Mouse (Mus musculus) E14TG2a.4 (cell line): ENCODE results near the gene Ccdc69.

Experiments
- H3K27me3 ChIP-seq: 2 replicates; pipeline ENCODE4 v1.6.1; 2014; ENCODE audit warnings: low read length, control low read depth; ENCODE audit not compliant: insufficient read depth
- H3K36me3 ChIP-seq: 2 replicates; pipeline ENCODE4 v1.6.1; 2014; ENCODE audit warnings: low read length, control low read depth; ENCODE audit not compliant: insufficient read depth
- H3K4me1 ChIP-seq: replicated peaks from 2 replicates; pipeline ENCODE4 v1.6.1; 2014; ENCODE audit warnings: low read depth, low read length, control low read depth
- H3K4me3 ChIP-seq: replicated peaks from 2 replicates; pipeline ENCODE4 v1.5.1; 2014; ENCODE audit warnings: mild to moderate bottlenecking, low read length
- H3K9me3 ChIP-seq: 2 replicates; pipeline ENCODE4 v1.6.1; 2014; ENCODE audit warnings: low read length, control low read depth
- CTCF ChIP-seq: conservative IDR thresholded peaks from 2 replicates; pipeline ENCODE4 v1.5.1; 2014; ENCODE audit warnings: low read length
- NANOG ChIP-seq: IDR thresholded peaks from 2 replicates; pipeline ENCODE4 v1.6.1; 2014; ENCODE audit warnings: borderline replicate concordance, low read length, mixed read lengths
- POU5F1 ChIP-seq: IDR thresholded peaks from 2 replicates; pipeline ENCODE4 v1.6.1; 2014; ENCODE audit warnings: low read length, borderline replicate concordance

Gene Ccdc69

DNA sequence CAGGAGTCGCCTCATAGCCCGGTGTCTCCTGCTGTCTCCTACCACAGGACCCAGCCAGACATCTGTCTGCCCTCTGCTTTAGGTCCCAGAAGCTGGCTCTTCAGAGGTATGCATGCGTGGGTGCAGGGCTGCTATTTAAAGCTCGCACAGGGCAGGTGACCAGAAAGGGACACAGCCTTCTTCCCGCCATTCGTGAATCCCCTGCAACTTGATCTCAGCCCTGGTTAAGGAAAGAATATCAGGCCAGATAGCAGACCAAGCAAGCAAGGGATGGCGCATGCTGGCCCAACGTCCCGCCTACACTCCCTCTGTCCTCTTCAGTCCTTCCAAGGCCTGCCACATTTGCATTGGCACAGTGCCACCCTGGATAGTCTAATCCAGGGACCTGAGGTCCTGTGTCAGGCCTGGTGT, 62.1 kb downstream of the Ccdc69 start:
- TF ChIP-seq POU5F1 (no peak), NANOG (no peak), CTCF (no peak)
- H3K9me3 ChIP-seq, result no peaks in the 10 kb centered on the region
- H3K36me3 ChIP-seq, result peaks cover 78% of the 10 kb centered on the region
- H3K4me1 ChIP-seq, result peaks cover 14% of the 10 kb centered on the region
- no peak overlapping the region for H3K4me3 ChIP-seq
- H3K27me3 ChIP-seq, result no peaks in the 10 kb centered on the region

DNA sequence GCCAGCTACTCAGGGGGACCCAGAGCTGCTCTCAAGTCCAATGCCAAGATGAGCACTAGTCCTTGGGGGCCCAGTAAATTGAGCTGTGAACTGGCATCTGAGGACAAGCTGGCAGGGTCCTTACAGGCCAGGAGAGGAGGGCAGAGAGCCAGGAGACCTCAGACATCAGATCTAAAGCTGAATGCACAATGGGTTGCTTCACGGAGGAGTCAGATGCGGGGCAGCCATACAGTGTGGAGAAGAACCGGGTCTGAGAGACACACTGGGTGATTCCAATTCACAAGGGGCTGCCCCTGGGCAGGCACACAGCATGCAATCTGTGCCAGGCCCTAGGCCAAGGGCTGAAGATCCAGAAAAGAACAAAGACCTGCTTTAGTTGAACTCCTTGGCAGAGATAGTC, 62.7 kb downstream of the Ccdc69 start:
- Histone ChIP-seq H3K9me3 (no peaks in the 10 kb centered on the region), H3K4me1 (peaks cover 14% of the 10 kb centered on the region), H3K36me3 (peaks cover 78% of the 10 kb centered on the region), H3K27me3 (no peaks in the 10 kb centered on the region), H3K4me3 (no peak overlapping the region)
- TF ChIP-seq POU5F1, result no peak
- no peak for TF ChIP-seq NANOG
- no peak for TF ChIP-seq CTCF

DNA sequence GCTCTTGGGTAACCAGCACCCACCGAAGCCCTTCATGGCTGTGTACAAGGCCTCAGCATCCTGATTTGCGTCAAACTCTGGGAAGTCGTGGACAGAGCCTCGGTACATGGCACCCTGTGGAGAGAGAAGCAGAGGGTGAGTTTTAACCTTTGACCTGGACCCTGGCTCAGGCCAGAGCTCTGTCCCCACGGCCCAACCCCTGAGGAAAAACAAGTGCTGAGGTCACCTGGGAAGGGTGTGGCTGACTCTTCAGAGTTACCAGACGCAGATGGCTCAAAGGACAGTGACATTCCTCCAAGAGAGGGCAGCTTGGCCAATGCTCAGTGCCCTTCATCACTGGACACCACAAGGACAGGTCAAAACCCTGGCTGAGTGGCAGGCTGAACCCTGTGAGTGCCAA, 64.1 kb downstream of the Ccdc69 start:
- Histone ChIP-seq H3K4me1 (peaks cover 14% of the 10 kb centered on the region), H3K4me3 (no peak overlapping the region), H3K27me3 (no peaks in the 10 kb centered on the region), H3K36me3 (peaks cover 80% of the 10 kb centered on the region), H3K9me3 (no peaks in the 10 kb centered on the region)
- no peak for TF ChIP-seq NANOG
- no peak for TF ChIP-seq CTCF
- TF ChIP-seq POU5F1, result no peak

DNA sequence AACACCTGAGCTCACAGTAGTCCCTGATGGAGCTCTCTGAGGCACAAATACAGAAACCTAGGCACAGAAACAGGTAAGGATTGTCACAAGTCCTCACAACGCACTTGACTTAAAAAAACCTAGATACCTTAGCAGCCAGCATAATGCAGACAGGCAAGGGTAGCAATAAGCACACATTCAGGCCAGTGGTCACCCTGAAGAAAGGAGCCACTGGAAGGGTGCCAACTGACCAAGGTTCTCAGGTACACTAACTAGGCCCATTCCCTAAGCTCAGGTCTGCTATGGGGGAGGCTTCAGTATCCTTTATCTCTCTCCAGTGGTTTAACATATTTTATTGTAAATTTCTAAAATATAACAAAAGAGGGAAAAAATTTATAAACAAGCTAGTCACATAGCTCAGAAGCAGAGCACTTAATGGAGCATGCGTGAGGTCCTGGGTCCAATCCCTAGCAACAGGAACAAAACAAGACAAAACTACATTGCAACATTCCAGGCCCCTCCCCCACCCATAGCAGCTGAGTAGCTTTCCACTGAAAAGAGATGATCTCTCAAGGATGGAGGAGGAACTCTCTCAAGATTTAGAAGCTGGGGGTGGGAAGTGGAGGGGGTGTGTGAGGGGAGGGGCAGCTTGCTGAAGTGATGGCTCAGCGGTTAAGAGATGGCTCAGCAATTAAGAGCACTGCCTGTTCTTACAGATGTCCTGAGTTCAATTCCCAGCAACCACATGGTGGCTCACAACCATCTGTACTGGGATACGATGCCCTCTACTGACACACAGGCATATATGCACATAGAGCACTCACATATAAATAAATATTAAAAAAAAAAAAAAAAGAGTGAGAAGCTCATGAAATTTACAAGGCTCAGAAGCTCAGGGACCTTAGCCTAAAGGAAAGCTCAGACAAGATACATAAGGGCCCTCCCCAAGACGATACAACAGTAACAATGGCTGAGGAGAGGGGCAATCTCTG, 65.1 kb downstream of the Ccdc69 start:
- H3K27me3 ChIP-seq, result no peaks in the 10 kb centered on the region
- H3K4me1 ChIP-seq, result peaks cover 14% of the 10 kb centered on the region
- TF ChIP-seq NANOG, result no peak
- TF ChIP-seq POU5F1, result no peak
- no peak for TF ChIP-seq CTCF
- H3K36me3 ChIP-seq, result peaks cover 80% of the 10 kb centered on the region
- no peaks in the 10 kb centered on the region for H3K9me3 ChIP-seq
- no peak overlapping the region for H3K4me3 ChIP-seq

DNA sequence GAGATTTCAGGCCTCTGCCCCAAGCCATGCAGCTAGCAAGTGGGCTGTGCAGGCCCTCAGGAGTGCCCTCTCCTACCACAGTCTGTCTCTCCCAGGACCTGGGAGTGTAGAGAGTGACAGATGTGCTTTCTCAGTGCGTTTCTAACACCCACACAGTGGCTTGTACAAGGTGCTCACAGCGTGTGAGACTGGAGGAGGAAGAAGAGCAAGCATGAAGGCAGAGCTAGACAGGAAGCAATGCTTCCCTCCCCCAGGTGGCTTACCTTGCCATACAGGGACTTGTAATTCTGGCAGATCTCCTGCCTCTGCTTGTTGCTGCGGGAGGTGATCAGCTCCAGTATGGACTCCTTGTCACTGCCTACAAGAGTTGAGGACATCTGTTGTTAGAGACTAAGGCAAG, 66.5 kb downstream of the Ccdc69 start:
- Histone ChIP-seq H3K27me3 (no peaks in the 10 kb centered on the region), H3K4me3 (no peak overlapping the region), H3K9me3 (no peaks in the 10 kb centered on the region), H3K4me1 (peaks cover 14% of the 10 kb centered on the region), H3K36me3 (peaks cover 92% of the 10 kb centered on the region)
- TF ChIP-seq POU5F1, result no peak
- no peak for TF ChIP-seq NANOG
- TF ChIP-seq CTCF, result no peak

DNA sequence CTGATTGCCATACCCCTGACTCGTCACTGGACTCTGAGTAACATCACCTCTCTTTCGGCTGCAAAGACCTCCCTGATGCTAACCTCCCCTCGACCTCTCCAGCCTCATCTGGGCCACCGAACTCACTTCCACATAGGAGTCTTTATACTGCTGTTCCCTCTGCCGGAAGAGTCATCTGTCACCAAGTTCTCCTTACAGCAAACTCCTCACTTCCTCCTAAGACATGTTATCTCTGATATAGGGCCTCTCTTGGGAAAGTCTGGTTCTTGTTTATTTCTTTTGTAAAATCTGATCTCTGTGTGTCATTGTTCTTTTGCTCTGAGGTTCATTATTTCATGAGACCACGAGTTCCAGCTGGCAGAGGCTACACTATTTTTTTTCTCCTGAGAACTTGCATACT, 69.7 kb downstream of the Ccdc69 start:
- Histone ChIP-seq H3K9me3 (no peaks in the 10 kb centered on the region), H3K4me1 (no peaks in the 10 kb centered on the region), H3K4me3 (no peak overlapping the region), H3K36me3 (peaks cover 96% of the 10 kb centered on the region), H3K27me3 (no peaks in the 10 kb centered on the region)
- TF ChIP-seq POU5F1 (no peak), CTCF (no peak), NANOG (no peak)

DNA sequence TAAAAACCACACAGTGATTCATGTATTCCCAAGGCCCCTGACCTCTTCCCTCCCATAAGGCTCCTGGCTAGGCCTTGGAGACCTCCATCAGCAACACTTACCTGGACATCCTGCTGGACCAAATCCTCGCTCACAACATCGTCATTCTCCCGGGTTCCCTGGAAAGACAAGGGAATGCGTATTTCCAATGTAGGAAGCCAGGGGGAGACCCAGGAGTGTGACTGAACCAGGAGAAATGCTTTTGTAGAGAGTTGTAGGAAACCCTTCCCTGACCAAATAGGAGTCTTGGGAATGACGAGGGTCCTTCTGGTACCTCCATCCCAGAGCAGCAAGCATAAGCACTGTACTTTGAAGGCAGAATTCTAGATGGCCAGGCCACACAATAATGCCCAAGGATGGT, 72.2 kb downstream of the Ccdc69 start:
- no peak for TF ChIP-seq CTCF
- TF ChIP-seq NANOG, result no peak
- H3K27me3 ChIP-seq, result no peaks in the 10 kb centered on the region
- H3K36me3 ChIP-seq, result peaks cover 84% of the 10 kb centered on the region
- no peaks in the 10 kb centered on the region for H3K4me1 ChIP-seq
- peaks cover 4% of the 10 kb centered on the region; the same call in 1 of the 2 replicates for H3K9me3 ChIP-seq
- H3K4me3 ChIP-seq, result no peak overlapping the region

DNA sequence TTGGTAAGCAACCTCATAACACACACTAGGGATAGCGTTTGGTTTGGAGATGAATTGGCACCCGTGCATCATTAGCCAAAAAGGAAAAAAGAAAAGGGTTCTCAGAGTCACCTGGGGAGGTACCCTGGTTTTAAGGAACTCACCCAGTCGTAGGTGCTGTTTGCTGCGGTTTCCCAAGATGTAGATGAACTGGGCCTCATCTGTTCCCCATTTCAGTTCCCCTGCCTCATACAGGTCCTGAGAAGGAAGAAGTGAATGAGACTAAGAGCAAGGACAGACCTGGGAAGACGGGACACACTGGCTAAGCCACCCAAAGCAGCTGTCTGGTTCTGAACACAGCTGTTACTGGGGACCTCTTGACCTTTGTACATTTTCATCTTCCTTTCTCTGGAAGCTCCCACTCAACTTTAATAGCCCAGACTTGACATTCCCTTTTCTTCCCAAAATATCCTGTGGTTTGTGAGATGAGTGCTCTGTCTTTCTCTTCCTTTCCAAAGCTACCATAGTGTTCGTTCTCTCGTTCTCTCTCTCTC, 72.9 kb downstream of the Ccdc69 start:
- TF ChIP-seq NANOG, result no peak
- TF ChIP-seq POU5F1, result no peak
- TF ChIP-seq CTCF, result no peak
- Histone ChIP-seq H3K4me3 (no peak overlapping the region), H3K4me1 (peaks cover 1% of the 10 kb centered on the region; the same call in 1 of the 2 replicates)

More for the DNA sequence above, 72.9 kb downstream of the Ccdc69 start:
- no peaks in the 10 kb centered on the region for H3K27me3 ChIP-seq
- H3K36me3 ChIP-seq, result peaks cover 84% of the 10 kb centered on the region
- H3K9me3 ChIP-seq, result peaks cover 4% of the 10 kb centered on the region; the same call in 1 of the 2 replicates
